Mouse (Mus musculus) midbrain, embryonic 16.5 days (tissue): Measurements from ENCODE around the gene Snapin. TPM values are rescaled to one million over a fixed set of nuclear protein-coding genes. Genes with fewer than 3 reads are reported as not detected.

Experiments
- ATAC-seq: fragments of 200-750 bp; cut with Nextera tagmentation; 2 replicates; pipeline ENCODE4 v1.8.0; 2017; ENCODE audit warnings: moderate TSS enrichment
- H3K27ac ChIP-seq: fragments of 300-500 bp; sonication (generic); 2 replicates; pipeline ENCODE4 v1.5.1; 2014; ENCODE audit warnings: mild to moderate bottlenecking, low read length, mixed read lengths
- H3K27me3 ChIP-seq: fragments of 300-500 bp; sonication (generic); 2 replicates; pipeline ENCODE4 v1.6.1; 2014; ENCODE audit warnings: low read depth, low read length, mixed read lengths; ENCODE audit not compliant: control insufficient read depth, insufficient read depth
- H3K36me3 ChIP-seq: fragments of 300-500 bp; sonication (generic); 2 replicates; pipeline ENCODE4 v1.6.1; 2014; ENCODE audit warnings: mild to moderate bottlenecking, low read length, moderate library complexity, mixed read lengths; ENCODE audit not compliant: control insufficient read depth, insufficient read depth
- H3K4me1 ChIP-seq: fragments of 300-500 bp; sonication (generic); 2 replicates; pipeline ENCODE4 v1.6.1; 2014; ENCODE audit warnings: mild to moderate bottlenecking, low read length, mixed read lengths; ENCODE audit not compliant: control insufficient read depth, insufficient read depth
- H3K4me2 ChIP-seq: fragments of 300-500 bp; sonication (generic); 2 replicates; pipeline ENCODE4 v1.6.1; 2014; ENCODE audit warnings: mild to moderate bottlenecking, low read length, mixed read lengths
- H3K4me3 ChIP-seq: fragments of 300-500 bp; sonication (generic); 2 replicates; pipeline ENCODE4 v1.5.1; 2014; ENCODE audit warnings: low read depth, mild to moderate bottlenecking, low read length, moderate library complexity, mixed read lengths
- H3K9ac ChIP-seq: fragments of 300-500 bp; sonication (generic); 2 replicates; pipeline ENCODE4 v1.6.1; 2014; ENCODE audit warnings: low read depth, low read length, mixed read lengths
- H3K9me3 ChIP-seq: fragments of 300-500 bp; sonication (generic); replicated peaks from 2 replicates; pipeline ENCODE4 v1.6.1; 2014; ENCODE audit warnings: mild to moderate bottlenecking, low read length, mixed read lengths; ENCODE audit not compliant: control insufficient read depth, poor library complexity, severe bottlenecking
- WGBS: fragments of 180-500 bp; shearing (Covaris S2); extraction: QIAGEN DNeasy Blood & Tissue Kit; methylation state at CpG from one replicate; pipeline ENCODE4 v1.1.7; 2014; 5-methylcytosine and 5-hydroxymethylcytosine counted together
- polyA plus RNA-seq: library from polyadenylated mRNA; unstranded; fragments of >200 nt; fragmentation: Nextera tagmentation; extraction: Ambion mirVana; gene quantifications from 2 replicates; pipeline ENCODE4 v1.2.1, GENCODE M21; 2015

The Snapin gene
- polyA plus RNA-seq, 1 experiment from 2014 or later = 86.6 TPM

GRCm38 (mm10) chr3:90465686-90466310 is 25.0 kb downstream of the Snapin start, which contains the start of gene Npr1:
TSS of gene Npr1 (minus strand) at chr3:90465866.
- 0% methylated on average over 21 of the region's 49 CpGs for WGBS
- H3K27ac ChIP-seq = no peak within 1 kb of the TSS
- peak within 1 kb of the TSS; percentile 65 for H3K4me3 ChIP-seq
- H3K9ac ChIP-seq = peak within 1 kb of the TSS; percentile 61
- H3K27me3 ChIP-seq = peaks cover 43% of the 10 kb centered on the region
- H3K9me3 ChIP-seq = no peaks in the 10 kb centered on the region
- no peaks in the 10 kb centered on the region for H3K36me3 ChIP-seq
- ATAC-seq = peak; percentile 47
- peak within 1 kb of the TSS; percentile 98 for H3K4me2 ChIP-seq
- H3K4me1 ChIP-seq = peaks cover 10% of the 10 kb centered on the region

GRCm38 (mm10) chr3:90465081-90465685 is 25.6 kb downstream of the Snapin start:
- Histone ChIP-seq H3K9ac (peak overlapping the region; percentile 61), H3K36me3 (no peaks in the 10 kb centered on the region), H3K4me2 (peak overlapping the region; percentile 98), H3K4me3 (peak overlapping the region; percentile 65), H3K4me1 (peaks cover 10% of the 10 kb centered on the region), H3K27ac (no peak overlapping the region), H3K27me3 (peaks cover 43% of the 10 kb centered on the region), H3K9me3 (no peaks in the 10 kb centered on the region)
- ATAC-seq = peak; percentile 36
- under 1% methylated on average over 75 of the region's 75 CpGs for WGBS

DNA sequence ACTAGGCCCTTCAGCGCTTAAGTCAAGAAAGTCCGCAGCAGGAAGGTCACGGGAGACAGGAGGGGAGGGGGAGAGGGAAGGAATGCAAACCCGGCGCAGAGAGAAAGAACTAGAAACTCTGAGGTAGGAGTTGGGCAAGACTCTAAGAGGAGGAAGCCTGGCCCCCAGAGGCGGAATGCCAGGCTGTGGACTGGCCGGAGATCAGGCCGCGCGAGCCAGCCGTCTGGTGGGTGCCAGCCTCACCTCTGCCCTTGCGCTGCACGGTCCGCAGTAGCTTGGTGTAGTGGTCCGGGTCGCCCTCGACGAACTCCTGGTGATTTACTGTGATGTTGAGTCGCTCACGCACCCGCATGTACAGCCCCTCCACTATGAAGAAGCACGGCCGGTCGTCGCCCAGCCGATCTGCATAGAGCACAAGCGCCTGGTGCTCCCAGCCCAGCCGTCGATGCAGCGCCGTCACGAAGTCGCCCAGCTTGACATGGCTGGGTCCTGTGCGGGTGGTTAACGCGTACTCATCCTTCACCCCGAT is 26.2 kb downstream of the Snapin start:
- Histone ChIP-seq H3K4me1 (peaks cover 10% of the 10 kb centered on the region), H3K4me2 (peak overlapping the region; percentile 98), H3K27me3 (peaks cover 43% of the 10 kb centered on the region), H3K36me3 (no peaks in the 10 kb centered on the region), H3K4me3 (peak overlapping the region; percentile 65), H3K9ac (peak overlapping the region; percentile 61), H3K9me3 (no peaks in the 10 kb centered on the region), H3K27ac (no peak overlapping the region)
- 12% methylated on average over 37 of the region's 37 CpGs for WGBS
- peak; percentile 20 for ATAC-seq

- H3K4me1 ChIP-seq = peaks cover 10% of the 10 kb centered on the region
Observed at GRCm38 (mm10) chr3:90462579-90462978, 28.3 kb downstream of the Snapin start.

GRCm38 (mm10) chr3:90461935-90462334 is 28.9 kb downstream of the Snapin start:
- 95% methylated on average over 3 of the region's 3 CpGs for WGBS
- no peaks in the 10 kb centered on the region for H3K9me3 ChIP-seq
- no peak for ATAC-seq
- H3K27me3 ChIP-seq = peaks cover 40% of the 10 kb centered on the region
- H3K36me3 ChIP-seq = no peaks in the 10 kb centered on the region
- no peak overlapping the region for H3K4me2 ChIP-seq
- H3K9ac ChIP-seq = no peak overlapping the region
- no peak overlapping the region for H3K4me3 ChIP-seq
- peaks cover 10% of the 10 kb centered on the region for H3K4me1 ChIP-seq
- H3K27ac ChIP-seq = no peak overlapping the region

More at GRCm38 (mm10) chr3:90462579-90462978, 28.3 kb downstream of the Snapin start:
- H3K4me3 ChIP-seq = no peak overlapping the region
- no peaks in the 10 kb centered on the region for H3K36me3 ChIP-seq
- ATAC-seq = no peak
- H3K27me3 ChIP-seq = peaks cover 40% of the 10 kb centered on the region
- H3K27ac ChIP-seq = no peak overlapping the region
- WGBS = 33% methylated on average over 7 of the region's 7 CpGs
- no peak overlapping the region for H3K9ac ChIP-seq
- H3K4me2 ChIP-seq = no peak overlapping the region
- H3K9me3 ChIP-seq = no peaks in the 10 kb centered on the region

DNA sequence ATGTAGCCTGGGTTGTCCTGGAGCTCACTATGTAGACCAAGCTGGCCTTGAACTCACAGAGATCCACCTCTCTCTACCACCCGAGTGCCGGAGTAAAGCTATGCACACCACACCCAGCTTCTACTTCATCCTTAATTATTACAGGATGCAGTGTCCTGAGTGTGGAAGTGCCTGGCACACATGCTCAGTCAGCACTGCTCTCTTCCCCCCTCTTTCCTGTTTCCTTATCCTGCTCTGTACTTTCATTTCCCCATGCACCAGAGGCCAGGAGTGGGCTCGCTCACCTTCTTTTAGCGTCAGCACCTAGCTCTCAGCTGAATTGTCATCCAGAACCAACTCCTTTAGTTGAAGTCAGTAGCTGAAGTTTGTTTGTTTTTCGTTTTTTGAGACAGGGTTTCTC is 30.5 kb downstream of the Snapin start:
- WGBS = 78% methylated on average over 5 of the region's 5 CpGs
- Histone ChIP-seq H3K27me3 (peaks cover 34% of the 10 kb centered on the region), H3K4me1 (peaks cover 3% of the 10 kb centered on the region; the same call in 1 of the 2 replicates), H3K27ac (no peak overlapping the region), H3K4me3 (no peak overlapping the region), H3K36me3 (no peaks in the 10 kb centered on the region), H3K4me2 (no peak overlapping the region), H3K9me3 (no peaks in the 10 kb centered on the region), H3K9ac (no peak overlapping the region)
- no peak for ATAC-seq

GRCm38 (mm10) chr3:90459727-90460126 is 31.1 kb downstream of the Snapin start:
- H3K36me3 ChIP-seq = no peaks in the 10 kb centered on the region
- H3K27ac ChIP-seq = no peak overlapping the region
- H3K9ac ChIP-seq = no peak overlapping the region
- H3K4me3 ChIP-seq = no peak overlapping the region
- 80% methylated on average over 9 of the region's 9 CpGs for WGBS
- H3K9me3 ChIP-seq = no peaks in the 10 kb centered on the region
- no peaks in the 10 kb centered on the region for H3K4me1 ChIP-seq
- H3K27me3 ChIP-seq = peaks cover 28% of the 10 kb centered on the region
- H3K4me2 ChIP-seq = no peak overlapping the region
- ATAC-seq = no peak

- WGBS = 79% methylated on average over 14 of the region's 14 CpGs
- H3K4me2 ChIP-seq = no peak overlapping the region
Observed at GRCm38 (mm10) chr3:90454931-90455330, 35.9 kb downstream of the Snapin start.

More at GRCm38 (mm10) chr3:90454931-90455330, 35.9 kb downstream of the Snapin start:
- no peak for ATAC-seq
- Histone ChIP-seq H3K9me3 (no peaks in the 10 kb centered on the region), H3K4me1 (no peaks in the 10 kb centered on the region), H3K27me3 (no peaks in the 10 kb centered on the region), H3K36me3 (no peaks in the 10 kb centered on the region), H3K9ac (no peak overlapping the region), H3K27ac (no peak overlapping the region), H3K4me3 (no peak overlapping the region)
